Mouse (Mus musculus): ENCODE measurements around the gene Manbal. TPM values are rescaled to one million over a fixed set of nuclear protein-coding genes. Genes with fewer than 3 reads are reported as not detected.

Manbal gene
- polyA plus RNA-seq, 1 experiment from 2014 or later = 111 TPM

DNA sequence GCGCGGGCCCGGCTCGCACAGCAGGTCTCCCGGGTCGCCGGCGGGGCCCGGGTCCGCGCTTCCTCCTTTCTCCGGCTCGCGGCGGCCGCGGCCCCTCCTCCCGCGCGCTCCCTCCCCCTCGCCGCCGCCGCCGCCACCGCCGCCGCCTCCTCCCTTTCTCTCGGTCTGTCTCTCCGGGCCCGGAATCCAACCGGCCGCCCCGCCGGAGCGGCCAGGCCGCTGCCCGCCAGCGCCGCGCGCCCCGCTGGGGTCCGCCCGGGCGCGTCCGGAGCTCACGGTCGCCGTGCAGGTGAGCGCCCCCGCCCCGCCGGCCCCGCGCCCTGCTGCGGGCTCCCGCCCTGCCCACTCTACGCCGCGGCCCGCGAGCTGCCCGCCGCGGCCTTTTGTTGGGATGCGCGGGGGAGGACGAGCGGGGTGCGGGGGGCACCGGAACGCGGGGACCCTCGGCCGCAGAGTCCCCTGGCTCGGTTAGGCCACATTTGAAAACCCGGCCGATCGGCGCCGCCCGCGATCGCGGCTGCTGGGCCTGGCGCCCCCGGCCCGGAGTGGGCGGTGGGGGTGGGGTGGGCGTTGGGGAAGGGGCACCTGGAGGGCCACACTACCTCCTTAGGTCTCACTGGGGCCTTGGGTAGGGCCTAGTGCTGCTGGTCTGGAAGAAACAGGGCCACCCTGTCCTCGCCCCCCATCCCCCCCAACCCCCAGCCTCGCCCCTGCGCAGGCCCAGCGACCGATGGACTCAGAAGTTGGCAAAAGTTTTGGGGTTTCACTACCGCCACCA lies 56.9 kb downstream of the Manbal start:
- Histone ChIP-seq H3K27ac (ENCODE audit: low read length) (peak overlapping the region; percentile 91), H3K9me3 (replicated peaks; ENCODE audit: control insufficient read depth, low read length, poor library complexity, severe bottlenecking) (no peaks in the 10 kb centered on the region), H3K4me2 (ENCODE audit: low read length) (peak overlapping the region; percentile 88), H3K27me3 (ENCODE audit: control insufficient read depth, insufficient read depth, low read depth, low read length) (no peaks in the 10 kb centered on the region), H3K4me3 (ENCODE audit: low read depth, low read length) (peak overlapping the region; percentile 77), H3K36me3 (ENCODE audit: control insufficient read depth, insufficient read depth, low read length) (no peaks in the 10 kb centered on the region; the same call in 1 of the 2 replicates), H3K4me1 (ENCODE audit: control insufficient read depth, insufficient read depth, low read length) (peaks cover 51% of the 10 kb centered on the region), H3K9ac (ENCODE audit: low read depth, low read length) (peak overlapping the region; percentile 98)
- WGBS = 0% methylated on average over 43 of the region's 98 CpGs
- ATAC-seq = no peak

DNA sequence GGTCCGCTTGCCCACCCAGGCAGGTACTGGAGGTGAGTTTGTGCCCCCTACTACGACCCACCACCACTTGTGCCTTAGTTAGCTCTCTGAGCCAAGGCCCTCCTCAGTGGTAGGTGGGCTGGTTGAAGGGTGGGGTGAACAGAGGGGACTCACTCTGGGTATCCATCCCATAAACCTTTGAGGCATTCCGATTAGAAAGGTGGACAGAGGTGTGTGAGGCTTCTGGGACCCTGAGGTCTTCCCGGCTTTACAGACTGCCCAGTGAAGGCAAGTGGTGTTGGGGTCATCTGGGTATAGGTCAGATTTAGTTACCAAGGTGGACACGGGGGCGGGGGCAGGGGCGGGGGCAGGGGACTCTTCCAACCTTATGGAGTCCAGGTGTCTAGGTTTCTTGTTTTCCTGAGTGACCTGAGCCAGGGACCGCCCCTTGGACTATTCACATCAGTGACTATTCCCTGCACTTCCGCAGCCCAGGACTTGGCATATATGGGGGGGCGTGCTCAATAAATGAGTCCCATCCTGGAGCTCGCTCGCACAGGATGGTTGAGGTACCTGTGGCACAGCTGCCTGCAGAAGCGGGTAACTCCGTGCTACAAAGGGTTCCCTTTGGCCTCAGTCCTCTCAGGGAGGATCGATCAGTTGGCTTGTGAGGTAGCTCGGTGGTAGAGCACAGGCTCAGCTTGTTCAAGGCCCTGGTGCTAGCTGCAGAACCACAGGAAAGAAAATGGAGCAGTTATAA lies 57.7 kb downstream of the Manbal start:
- Histone ChIP-seq H3K9ac (ENCODE audit: low read depth, low read length) (peak overlapping the region; percentile 98), H3K4me2 (ENCODE audit: low read length) (peak overlapping the region; percentile 88), H3K27ac (ENCODE audit: low read length) (peak overlapping the region; percentile 91), H3K4me3 (ENCODE audit: low read depth, low read length) (peak overlapping the region; percentile 77), H3K4me1 (ENCODE audit: control insufficient read depth, insufficient read depth, low read length) (peaks cover 54% of the 10 kb centered on the region), H3K9me3 (replicated peaks; ENCODE audit: control insufficient read depth, low read length, poor library complexity, severe bottlenecking) (no peaks in the 10 kb centered on the region), H3K36me3 (ENCODE audit: control insufficient read depth, insufficient read depth, low read length) (no peaks in the 10 kb centered on the region; the same call in 1 of the 2 replicates), H3K27me3 (ENCODE audit: control insufficient read depth, insufficient read depth, low read depth, low read length) (no peaks in the 10 kb centered on the region)
- no peak for ATAC-seq
- WGBS = 66% methylated on average over 16 of the region's 16 CpGs

DNA sequence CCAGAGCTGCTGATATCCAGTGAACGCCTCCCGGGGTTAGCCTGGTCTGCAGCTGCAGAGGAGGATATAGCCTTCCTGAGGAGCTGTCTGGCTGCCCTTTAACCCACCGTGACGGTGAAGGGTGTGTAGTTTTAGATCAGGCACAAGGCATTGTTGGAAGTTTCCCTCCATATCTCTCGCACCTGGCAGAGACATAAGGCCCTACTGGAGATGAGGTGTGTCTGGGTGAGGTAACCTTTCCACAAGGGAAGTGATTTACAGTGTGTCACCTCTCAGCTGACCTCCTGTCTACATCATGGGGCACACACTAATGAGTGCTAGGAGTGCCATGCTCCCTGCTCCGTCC lies 58.2 kb downstream of the Manbal start:
- Histone ChIP-seq H3K4me3 (ENCODE audit: low read depth, low read length) (peak overlapping the region; percentile 77; the same call in 1 of the 2 replicates), H3K36me3 (ENCODE audit: control insufficient read depth, insufficient read depth, low read length) (peaks cover 3% of the 10 kb centered on the region), H3K9ac (ENCODE audit: low read depth, low read length) (no peak overlapping the region), H3K9me3 (replicated peaks; ENCODE audit: control insufficient read depth, low read length, poor library complexity, severe bottlenecking) (no peaks in the 10 kb centered on the region), H3K27me3 (ENCODE audit: control insufficient read depth, insufficient read depth, low read depth, low read length) (no peaks in the 10 kb centered on the region), H3K4me1 (ENCODE audit: control insufficient read depth, insufficient read depth, low read length) (peaks cover 56% of the 10 kb centered on the region), H3K4me2 (ENCODE audit: low read length) (peak overlapping the region; percentile 88), H3K27ac (ENCODE audit: low read length) (peak overlapping the region; percentile 40; the same call in 1 of the 2 replicates)
- WGBS = 79% methylated on average over 6 of the region's 6 CpGs
- no peak for ATAC-seq

DNA sequence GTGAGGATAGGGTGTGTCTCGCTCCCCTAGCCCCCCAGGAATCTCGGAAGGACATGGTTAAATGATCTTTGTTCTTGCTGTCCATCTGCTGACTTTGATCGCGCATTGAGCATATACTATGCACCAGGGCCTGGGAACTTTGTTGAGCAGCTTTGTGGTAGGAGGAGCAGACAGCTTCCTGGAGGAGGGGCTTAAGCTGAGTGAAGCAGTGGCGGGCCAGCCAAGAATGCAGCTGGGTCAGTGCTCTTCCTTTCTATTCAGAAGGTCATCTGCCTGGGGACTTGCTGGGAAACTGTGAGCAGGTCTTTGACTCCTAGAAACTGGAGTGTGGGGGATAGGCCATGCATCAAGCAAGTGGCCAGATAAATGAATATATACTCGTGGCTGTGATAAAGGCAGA lies 58.8 kb downstream of the Manbal start:
- Histone ChIP-seq H3K36me3 (ENCODE audit: control insufficient read depth, insufficient read depth, low read length) (peaks cover 3% of the 10 kb centered on the region), H3K9ac (ENCODE audit: low read depth, low read length) (no peak overlapping the region)

DNA sequence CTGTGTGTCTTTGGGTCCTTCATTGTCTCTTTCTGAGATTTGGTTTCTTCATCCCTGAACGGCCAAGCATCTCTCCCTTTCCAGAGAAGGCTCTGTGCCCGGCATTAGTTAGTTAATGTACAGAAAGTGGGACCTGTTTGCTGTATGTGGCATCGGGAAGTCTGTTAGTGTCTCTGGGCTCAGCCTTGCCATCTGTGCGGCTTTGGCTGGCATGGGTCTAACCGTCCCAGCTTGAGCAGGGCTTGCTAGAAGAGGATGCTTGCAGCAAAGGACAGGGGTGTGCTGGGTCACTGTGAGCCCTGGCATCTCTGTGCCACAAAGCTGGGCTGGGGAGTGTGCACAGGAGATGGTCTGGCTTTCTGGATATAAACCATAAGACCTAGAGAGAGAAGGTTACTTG lies 59.8 kb downstream of the Manbal start:
- Histone ChIP-seq H3K9ac (ENCODE audit: low read depth, low read length) (no peak overlapping the region), H3K4me1 (ENCODE audit: control insufficient read depth, insufficient read depth, low read length) (peaks cover 67% of the 10 kb centered on the region), H3K27ac (ENCODE audit: low read length) (peak overlapping the region; percentile 31; the same call in 1 of the 2 replicates), H3K4me2 (ENCODE audit: low read length) (peak overlapping the region; percentile 88; the same call in 1 of the 2 replicates), H3K4me3 (ENCODE audit: low read depth, low read length) (no peak overlapping the region), H3K27me3 (ENCODE audit: control insufficient read depth, insufficient read depth, low read depth, low read length) (no peaks in the 10 kb centered on the region), H3K36me3 (ENCODE audit: control insufficient read depth, insufficient read depth, low read length) (peaks cover 3% of the 10 kb centered on the region), H3K9me3 (replicated peaks; ENCODE audit: control insufficient read depth, low read length, poor library complexity, severe bottlenecking) (no peaks in the 10 kb centered on the region)
- no peak for ATAC-seq
- WGBS = 87% methylated on average over 5 of the region's 5 CpGs

More for the DNA sequence above, 58.8 kb downstream of the Manbal start:
- Histone ChIP-seq H3K4me3 (ENCODE audit: low read depth, low read length) (no peak overlapping the region), H3K9me3 (replicated peaks; ENCODE audit: control insufficient read depth, low read length, poor library complexity, severe bottlenecking) (no peaks in the 10 kb centered on the region), H3K27me3 (ENCODE audit: control insufficient read depth, insufficient read depth, low read depth, low read length) (no peaks in the 10 kb centered on the region), H3K4me1 (ENCODE audit: control insufficient read depth, insufficient read depth, low read length) (peaks cover 60% of the 10 kb centered on the region), H3K27ac (ENCODE audit: low read length) (no peak overlapping the region), H3K4me2 (ENCODE audit: low read length) (peak overlapping the region; percentile 88)
- 74% methylated on average over 6 of the region's 6 CpGs for WGBS
- ATAC-seq = no peak

DNA sequence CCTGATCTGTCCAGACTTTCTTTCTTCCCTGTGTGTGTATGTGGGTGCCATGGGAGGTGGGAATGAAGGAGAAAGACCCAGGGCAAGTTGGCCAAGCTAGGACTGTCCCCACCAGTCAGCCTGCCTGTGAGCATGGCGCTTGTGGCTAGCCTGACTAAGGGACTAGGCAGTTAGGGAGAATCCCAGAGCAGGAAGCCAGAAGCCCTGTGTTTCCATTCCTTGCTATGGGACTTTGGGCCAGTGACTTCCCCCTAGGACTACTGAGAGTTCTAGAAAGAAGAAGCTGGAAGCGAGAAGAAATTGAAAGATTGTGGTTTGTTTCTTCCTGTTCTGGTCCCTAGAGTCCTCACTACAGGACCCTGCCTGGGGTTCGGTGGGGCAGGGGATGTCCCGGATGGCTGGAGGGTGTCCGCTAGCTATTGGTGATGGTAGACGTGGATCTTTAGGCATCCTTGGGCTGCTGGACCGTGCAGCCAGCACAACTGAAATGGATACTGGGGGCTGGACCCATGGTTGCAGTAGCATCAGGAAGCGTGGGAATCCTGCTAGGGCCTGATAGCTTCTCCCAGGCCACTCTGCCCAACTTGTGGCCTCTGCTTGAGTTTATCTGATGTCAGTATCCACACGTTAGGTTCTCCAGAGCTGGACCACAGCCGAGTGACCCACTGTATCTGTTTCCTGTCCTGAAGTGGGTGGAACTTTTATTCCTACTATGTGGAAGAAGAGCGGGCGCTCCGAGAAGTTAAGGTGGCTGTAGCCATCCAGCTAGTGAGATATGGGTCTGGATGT lies 61.2 kb downstream of the Manbal start:
- Histone ChIP-seq H3K4me1 (ENCODE audit: control insufficient read depth, insufficient read depth, low read length) (peaks cover 65% of the 10 kb centered on the region), H3K27ac (ENCODE audit: low read length) (peak overlapping the region; percentile 30; the same call in 1 of the 2 replicates), H3K9ac (ENCODE audit: low read depth, low read length) (no peak overlapping the region), H3K36me3 (ENCODE audit: control insufficient read depth, insufficient read depth, low read length) (peaks cover 3% of the 10 kb centered on the region), H3K4me3 (ENCODE audit: low read depth, low read length) (no peak overlapping the region), H3K9me3 (replicated peaks; ENCODE audit: control insufficient read depth, low read length, poor library complexity, severe bottlenecking) (no peaks in the 10 kb centered on the region), H3K4me2 (ENCODE audit: low read length) (no peak overlapping the region), H3K27me3 (ENCODE audit: control insufficient read depth, insufficient read depth, low read depth, low read length) (no peaks in the 10 kb centered on the region)
- WGBS = 92% methylated on average over 13 of the region's 13 CpGs
- ATAC-seq = no peak

DNA sequence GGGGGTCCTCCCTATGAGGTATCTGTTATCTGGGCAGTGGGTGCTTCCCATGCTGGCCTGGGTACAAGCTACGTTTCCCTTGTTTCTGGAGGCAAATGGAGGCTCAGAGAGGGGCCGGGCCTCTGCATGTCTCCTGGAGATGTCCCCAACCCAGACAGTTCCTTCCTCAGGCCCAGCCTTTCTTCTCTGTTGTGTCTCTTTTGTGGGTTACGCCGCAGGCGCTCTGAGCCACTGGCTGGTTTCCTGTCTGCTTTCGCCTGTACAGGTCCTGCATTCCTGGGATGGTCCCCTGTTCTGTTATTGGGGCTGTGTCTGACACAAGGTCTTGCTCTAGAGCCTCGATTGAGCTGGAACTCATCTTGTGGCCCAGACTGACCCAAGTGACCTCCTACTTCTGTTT lies 62.3 kb downstream of the Manbal start:
- 94% methylated on average over 7 of the region's 7 CpGs for WGBS
- H3K27ac ChIP-seq (ENCODE audit: low read length) = no peak overlapping the region

DNA sequence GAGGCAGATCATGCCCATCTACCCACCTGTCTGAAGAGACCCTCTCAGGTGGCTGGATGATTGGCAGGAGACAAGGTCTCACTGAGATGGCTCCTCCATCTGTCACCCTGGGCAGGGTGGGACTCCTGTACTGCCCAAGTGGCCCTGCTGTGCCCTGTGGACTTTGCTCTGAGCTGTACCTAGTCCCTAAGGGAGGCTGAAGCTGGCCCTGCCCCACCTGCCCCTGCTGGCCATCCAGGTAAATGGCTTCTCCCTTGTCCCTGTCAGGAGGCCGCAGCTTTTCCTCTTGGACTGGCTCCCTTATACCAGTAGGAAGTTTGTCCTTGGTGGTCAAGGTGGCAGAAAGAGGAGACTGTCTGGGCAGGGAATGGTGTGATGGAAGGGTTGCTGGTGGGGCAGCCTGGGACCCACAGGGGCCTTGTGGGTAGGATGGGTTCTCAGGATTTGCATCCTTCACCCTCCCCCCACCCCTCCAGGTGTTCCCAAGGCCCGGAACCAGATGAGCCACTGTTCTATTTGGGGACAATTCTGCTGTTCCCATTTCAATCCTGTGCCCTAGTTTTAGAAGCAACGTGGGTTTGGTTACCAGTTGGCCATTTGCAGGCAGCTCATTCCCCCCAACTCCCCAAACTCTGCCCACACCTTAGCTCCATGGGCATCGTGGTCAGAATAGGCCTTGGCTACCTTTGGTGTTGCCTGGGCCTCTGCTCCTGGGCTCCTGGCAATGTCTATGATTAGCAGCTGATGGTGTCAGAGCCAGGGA lies 63.5 kb downstream of the Manbal start:
- peaks cover 3% of the 10 kb centered on the region for H3K36me3 ChIP-seq (ENCODE audit: control insufficient read depth, insufficient read depth, low read length)
- H3K4me2 ChIP-seq (ENCODE audit: low read length) = no peak overlapping the region
- WGBS = 83% methylated on average over 4 of the region's 4 CpGs
- no peak for ATAC-seq
- no peak overlapping the region for H3K9ac ChIP-seq (ENCODE audit: low read depth, low read length)
- peaks cover 71% of the 10 kb centered on the region for H3K4me1 ChIP-seq (ENCODE audit: control insufficient read depth, insufficient read depth, low read length)
- H3K9me3 ChIP-seq (replicated peaks; ENCODE audit: control insufficient read depth, low read length, poor library complexity, severe bottlenecking) = no peaks in the 10 kb centered on the region
- no peak overlapping the region for H3K27ac ChIP-seq (ENCODE audit: low read length)
- H3K27me3 ChIP-seq (ENCODE audit: control insufficient read depth, insufficient read depth, low read depth, low read length) = no peaks in the 10 kb centered on the region
- no peak overlapping the region for H3K4me3 ChIP-seq (ENCODE audit: low read depth, low read length)

More for the DNA sequence above, 62.3 kb downstream of the Manbal start:
- no peak overlapping the region for H3K9ac ChIP-seq (ENCODE audit: low read depth, low read length)
- ATAC-seq = no peak
- H3K27me3 ChIP-seq (ENCODE audit: control insufficient read depth, insufficient read depth, low read depth, low read length) = no peaks in the 10 kb centered on the region
- no peak overlapping the region for H3K4me3 ChIP-seq (ENCODE audit: low read depth, low read length)
- H3K9me3 ChIP-seq (replicated peaks; ENCODE audit: control insufficient read depth, low read length, poor library complexity, severe bottlenecking) = no peaks in the 10 kb centered on the region
- peaks cover 3% of the 10 kb centered on the region for H3K36me3 ChIP-seq (ENCODE audit: control insufficient read depth, insufficient read depth, low read length)
- H3K4me2 ChIP-seq (ENCODE audit: low read length) = no peak overlapping the region
- peaks cover 74% of the 10 kb centered on the region for H3K4me1 ChIP-seq (ENCODE audit: control insufficient read depth, insufficient read depth, low read length)

All from midbrain, embryonic 16.5 days (tissue).